Mouse (Mus musculus): Measurements from ENCODE around the gene Atad1.

GRCm38 (mm10) chr19:32662936-32663335 lies 76.7 kb downstream of the Atad1 start:
- TF ChIP-seq CTCF (IDR thresholded peaks at IDR 0.05; ENCODE audit: control insufficient read depth, insufficient read depth, insufficient read length) (no peak), MYOD1 (IDR thresholded peaks at IDR 0.05; ENCODE audit: control insufficient read depth, insufficient read length, low read depth) (no peak), CEBPB (IDR thresholded peaks at IDR 0.05; ENCODE audit: low read depth) (peak; percentile 56), MAX (IDR thresholded peaks at IDR 0.05) (no peak)

Data from C2C12 (cell line).